Mouse (Mus musculus) right cerebral cortex, postnatal 25 days (tissue): ENCODE results near the gene Ube2ql1.

Experiments
- DNase-seq: peaks from one replicate; pipeline ENCODE4 v3.0.0; 2022

The Ube2ql1 gene

GRCm38 (mm10) chr13:69739759-69740135 lies at the start of gene Ube2ql1:
Gene Ube2ql1, minus strand, starts transcription at chr13:69739889.
- peak; percentile 97 for DNase-seq

- DNase-seq, result no peak
Measured at GRCm38 (mm10) chr13:69788704-69789103, 49.0 kb upstream of the Ube2ql1 start.

- peak; percentile 84 for DNase-seq
Measured at GRCm38 (mm10) chr13:69778221-69778620, 38.5 kb upstream of the Ube2ql1 start.

- DNase-seq, result no peak
Measured at GRCm38 (mm10) chr13:69772358-69772757, 32.7 kb upstream of the Ube2ql1 start.

GRCm38 (mm10) chr13:69770538-69771456 lies 31.1 kb upstream of the Ube2ql1 start:
- no peak for DNase-seq

- DNase-seq, result no peak
Measured at GRCm38 (mm10) chr13:69768152-69768551, 28.5 kb upstream of the Ube2ql1 start.

GRCm38 (mm10) chr13:69764646-69765045 lies 25.0 kb upstream of the Ube2ql1 start:
- DNase-seq, result no peak

GRCm38 (mm10) chr13:69761393-69761792 lies 21.7 kb upstream of the Ube2ql1 start:
- DNase-seq, result peak; percentile 85

GRCm38 (mm10) chr13:69758979-69759378 lies 19.3 kb upstream of the Ube2ql1 start:
- DNase-seq, result peak; percentile 48

GRCm38 (mm10) chr13:69752875-69753274 lies 13.2 kb upstream of the Ube2ql1 start:
- DNase-seq, result no peak

- no peak for DNase-seq
Measured at GRCm38 (mm10) chr13:69751510-69751909, 11.8 kb upstream of the Ube2ql1 start.

- DNase-seq, result no peak
Measured at GRCm38 (mm10) chr13:69748756-69749155, 9.1 kb upstream of the Ube2ql1 start.

- DNase-seq, result peak; percentile 73
Measured at GRCm38 (mm10) chr13:69740331-69741285, 919 bp upstream of the Ube2ql1 start.

GRCm38 (mm10) chr13:69739091-69739758 lies 464 bp downstream of the Ube2ql1 start:
- peak; percentile 63 for DNase-seq

GRCm38 (mm10) chr13:69738461-69738971 lies 1.2 kb downstream of the Ube2ql1 start:
- peak; percentile 75 for DNase-seq

GRCm38 (mm10) chr13:69737444-69738185 lies 2.1 kb downstream of the Ube2ql1 start:
- DNase-seq, result no peak

- no peak for DNase-seq
Measured at GRCm38 (mm10) chr13:69732636-69733035, 7.1 kb downstream of the Ube2ql1 start.

- no peak for DNase-seq
Measured at GRCm38 (mm10) chr13:69725376-69725775, 14.3 kb downstream of the Ube2ql1 start.

GRCm38 (mm10) chr13:69721141-69721540 lies 18.5 kb downstream of the Ube2ql1 start:
- DNase-seq, result no peak

- no peak for DNase-seq
Measured at GRCm38 (mm10) chr13:69717860-69718598, 21.7 kb downstream of the Ube2ql1 start.

- DNase-seq, result no peak
Measured at GRCm38 (mm10) chr13:69708236-69708635, 31.5 kb downstream of the Ube2ql1 start.
